Mouse (Mus musculus) midbrain, embryonic 11.5 days (tissue): Measurements from ENCODE around the gene Ubap1. TPM values are rescaled to one million over a fixed set of nuclear protein-coding genes. Genes with fewer than 3 reads are reported as not detected.

Experiments used
- polyA plus RNA-seq: library from polyadenylated mRNA; unstranded; fragments of >200 nt; fragmentation: Nextera tagmentation; extraction: Ambion mirVana; gene quantifications from 2 replicates; pipeline ENCODE4 v1.2.1, GENCODE M21; 2014

Gene Ubap1
- polyA plus RNA-seq, 1 experiment from 2014 or later, result 98.0 TPM

Other genes starting within 250 kb of the Ubap1 start
- 17.6 and 19.1 TPM in 2 replicates for gene Nol6, start 224.5 kb upstream of the Ubap1 start, polyA plus RNA-seq
- gene Ube2r2, start 213.3 kb upstream of the Ubap1 start, polyA plus RNA-seq, result 95.5 and 99.0 TPM in 2 replicates
- 60.5 and 67.0 TPM in 2 replicates for gene Ubap2, start 73.9 kb upstream of the Ubap1 start, polyA plus RNA-seq
- gene Dcaf12, start 34.1 kb upstream of the Ubap1 start, polyA plus RNA-seq, result 49.2 and 51.4 TPM in 2 replicates
- gene Kif24, start 115.9 kb downstream of the Ubap1 start, polyA plus RNA-seq, result 9.6 and 9.9 TPM in 2 replicates
- 70.2 and 70.3 TPM in 2 replicates for gene Nudt2, start 116.2 kb downstream of the Ubap1 start, polyA plus RNA-seq
- 6.9 and 7.6 TPM in 2 replicates for gene AI464131, start 154.1 kb downstream of the Ubap1 start, polyA plus RNA-seq
- 3.6 and 4.6 TPM in 2 replicates for gene 1110017D15Rik, start 168.3 kb downstream of the Ubap1 start, polyA plus RNA-seq
- 8.5 and 8.8 TPM in 2 replicates for gene Fam219a, start 220.5 kb downstream of the Ubap1 start, polyA plus RNA-seq
- gene Dnaic1, start 220.8 kb downstream of the Ubap1 start, polyA plus RNA-seq, result 1.7 and 1.9 TPM in 2 replicates